Mouse (Mus musculus) embryo, embryonic 11.5 days (tissue): ENCODE measurements around the gene Zfp366.

Source experiments
- DNase-seq: peaks from one replicate; pipeline ENCODE4 v3.0.0-alpha.2; 2012; ENCODE audit warnings: low read depth, low spot score

Gene Zfp366

DNA sequence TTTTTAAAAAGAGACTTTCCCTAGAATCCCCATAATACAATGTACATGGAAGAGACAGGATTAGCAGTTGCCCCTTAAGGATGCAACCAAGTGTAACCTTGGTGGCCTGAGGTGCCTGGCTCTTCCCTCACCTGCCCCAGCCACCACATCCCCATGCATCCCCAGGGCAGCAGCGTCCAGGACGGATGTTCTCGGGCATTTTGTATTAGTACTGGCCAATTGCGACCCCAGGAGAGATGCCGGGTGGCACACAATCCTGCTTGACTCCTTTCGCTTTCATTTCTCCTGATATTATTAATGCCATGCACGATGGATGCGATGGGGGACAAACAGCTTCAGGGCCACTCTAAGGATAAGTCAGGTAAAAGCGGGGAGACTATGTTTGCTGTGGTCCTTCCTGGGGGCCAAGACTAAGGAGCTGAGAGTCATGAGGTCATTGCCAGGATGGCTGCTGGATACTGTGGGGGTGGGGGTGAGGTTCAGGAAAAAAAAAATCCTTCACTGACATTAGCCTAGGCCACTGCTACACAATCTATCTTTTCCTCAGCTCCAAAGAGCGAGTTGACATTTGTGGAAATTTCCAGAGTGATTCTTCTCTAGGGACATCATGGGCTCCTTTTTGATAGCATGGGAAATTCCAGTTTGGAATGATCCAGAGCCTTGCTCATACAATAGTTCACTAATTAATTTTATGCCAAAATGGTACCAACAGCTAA, 1.7 kb downstream of the Zfp366 start:
- no peak for DNase-seq

DNA sequence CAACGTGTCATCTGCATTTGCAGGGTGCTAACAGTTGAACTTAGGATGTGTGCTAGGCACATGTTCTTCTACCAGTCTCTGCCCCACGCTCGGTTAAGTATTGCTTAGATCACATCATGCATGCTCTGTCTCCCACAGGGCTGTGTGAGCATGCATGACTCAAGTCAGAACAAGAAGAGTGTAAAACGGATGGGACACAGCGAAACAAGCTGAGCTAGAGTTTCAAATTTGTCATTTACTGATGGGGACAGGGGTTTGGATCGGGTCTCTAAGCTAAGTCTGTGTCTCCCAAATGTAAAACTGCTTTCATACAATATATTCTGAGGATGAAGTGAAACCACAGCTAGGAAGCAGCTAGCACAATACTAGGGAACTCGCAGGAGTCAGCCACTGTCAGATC, 2.2 kb downstream of the Zfp366 start:
- DNase-seq, result no peak

GRCm38 (mm10) chr13:99187456-99187855, 2.8 kb downstream of the Zfp366 start:
- DNase-seq, result no peak

- no peak for DNase-seq
Observed at GRCm38 (mm10) chr13:99188625-99189024, 4.0 kb downstream of the Zfp366 start.

DNA sequence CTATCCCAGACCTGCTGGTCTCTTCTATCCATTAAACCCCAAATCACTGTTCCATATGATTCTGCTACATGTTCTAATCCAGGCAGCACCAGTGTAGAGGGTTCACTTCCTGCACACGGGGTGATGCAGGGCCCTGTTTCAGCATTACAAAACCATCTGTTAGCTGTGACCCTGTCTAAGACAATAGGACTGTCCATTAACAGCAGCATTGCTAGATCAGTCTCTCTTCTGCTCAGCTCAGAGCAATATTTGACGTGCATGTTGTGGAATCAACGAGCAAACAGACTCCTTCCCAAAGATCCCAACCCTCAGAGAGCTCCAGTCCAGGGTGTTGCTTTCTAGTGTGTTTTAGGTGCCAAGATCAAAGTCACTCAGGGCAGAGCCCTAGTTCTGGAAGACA, 5.0 kb downstream of the Zfp366 start:
- DNase-seq, result no peak

DNA sequence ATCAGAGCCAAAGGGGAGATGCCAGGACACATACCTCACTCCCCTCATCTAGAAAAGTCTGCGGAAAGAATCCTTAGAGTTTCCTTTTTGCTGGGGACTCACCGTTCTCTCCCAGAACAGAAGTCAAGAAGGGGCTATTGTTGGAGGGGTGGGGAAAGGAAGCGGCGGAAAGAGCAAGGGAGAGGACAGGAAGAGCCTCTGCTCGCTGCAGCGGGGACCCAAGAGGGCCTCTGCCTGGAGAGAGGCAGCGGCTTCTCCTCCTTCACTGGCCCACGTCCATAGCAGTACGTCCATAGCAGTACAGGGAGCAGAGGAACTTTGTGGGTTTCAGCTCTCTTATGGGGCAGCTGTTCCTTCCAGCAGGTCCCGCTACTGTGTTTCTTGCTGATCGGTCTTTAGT, 5.8 kb downstream of the Zfp366 start:
- no peak for DNase-seq

GRCm38 (mm10) chr13:99191063-99191462, 6.4 kb downstream of the Zfp366 start:
- no peak for DNase-seq

DNA sequence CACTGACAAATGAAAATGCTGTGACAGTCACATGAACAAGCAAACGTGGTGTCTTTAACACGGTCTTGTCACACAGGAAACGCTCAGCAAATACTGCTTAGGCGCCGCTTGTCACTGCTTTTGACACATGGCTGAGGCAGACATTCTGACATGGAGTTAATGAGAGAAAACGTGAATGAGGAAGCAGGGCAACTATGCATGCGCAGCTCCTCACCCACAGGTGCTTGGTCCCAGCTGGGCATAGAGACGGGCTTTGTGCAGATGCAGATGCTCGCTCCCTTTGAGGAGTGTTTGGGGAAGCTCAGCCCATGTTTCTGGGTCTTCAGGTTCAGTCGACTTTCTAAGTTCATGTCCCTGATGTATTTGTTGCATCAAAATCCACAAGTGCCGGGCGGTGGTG, 11.7 kb downstream of the Zfp366 start:
- DNase-seq, result no peak

GRCm38 (mm10) chr13:99196865-99197264, 12.2 kb downstream of the Zfp366 start:
- DNase-seq, result no peak

GRCm38 (mm10) chr13:99201647-99202574, 17.3 kb downstream of the Zfp366 start:
- no peak for DNase-seq

- no peak for DNase-seq
Observed at GRCm38 (mm10) chr13:99207214-99207613, 22.6 kb downstream of the Zfp366 start.

DNA sequence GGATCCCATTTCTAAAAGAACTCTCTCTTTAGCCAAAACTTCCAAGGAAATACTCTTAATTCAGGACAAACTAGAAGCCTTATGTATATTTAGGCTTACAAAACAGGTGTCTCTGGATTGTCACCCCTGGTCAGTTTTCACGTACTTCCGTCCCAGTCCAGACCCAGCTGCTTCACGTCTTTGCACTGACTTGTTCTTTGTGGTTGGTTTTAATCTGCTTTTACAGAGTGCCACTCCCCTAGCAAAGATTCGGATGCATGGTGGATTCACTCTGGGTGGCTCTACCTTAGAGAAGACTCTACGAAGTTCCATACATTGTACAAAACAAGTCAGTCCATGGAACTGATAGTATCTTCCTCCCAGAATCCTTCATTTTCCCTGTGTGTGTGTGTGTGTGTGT, 25.2 kb downstream of the Zfp366 start:
- DNase-seq, result no peak

GRCm38 (mm10) chr13:99210837-99211236, 26.2 kb downstream of the Zfp366 start:
- no peak for DNase-seq

DNA sequence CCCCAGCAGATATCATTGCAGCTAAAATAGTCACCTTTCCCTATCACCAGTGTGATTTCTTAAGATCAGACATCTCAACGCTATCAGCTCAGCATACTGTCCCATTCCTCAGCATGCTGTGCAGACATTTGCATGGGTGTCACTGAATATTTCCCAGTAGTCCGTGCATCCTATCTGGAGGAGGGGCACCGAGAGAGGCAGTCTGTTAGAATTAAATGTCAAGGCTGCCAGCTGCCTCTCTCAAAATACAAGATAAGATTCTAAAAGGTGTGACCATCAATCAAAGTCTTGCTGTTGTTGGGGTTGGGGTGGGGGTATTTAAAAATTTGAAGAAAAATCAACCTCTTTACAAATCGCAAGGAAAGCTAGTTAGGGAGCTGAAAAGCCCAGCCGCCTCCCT, 28.4 kb downstream of the Zfp366 start:
- no peak for DNase-seq

GRCm38 (mm10) chr13:99216005-99216404, 31.4 kb downstream of the Zfp366 start:
- DNase-seq, result no peak

DNA sequence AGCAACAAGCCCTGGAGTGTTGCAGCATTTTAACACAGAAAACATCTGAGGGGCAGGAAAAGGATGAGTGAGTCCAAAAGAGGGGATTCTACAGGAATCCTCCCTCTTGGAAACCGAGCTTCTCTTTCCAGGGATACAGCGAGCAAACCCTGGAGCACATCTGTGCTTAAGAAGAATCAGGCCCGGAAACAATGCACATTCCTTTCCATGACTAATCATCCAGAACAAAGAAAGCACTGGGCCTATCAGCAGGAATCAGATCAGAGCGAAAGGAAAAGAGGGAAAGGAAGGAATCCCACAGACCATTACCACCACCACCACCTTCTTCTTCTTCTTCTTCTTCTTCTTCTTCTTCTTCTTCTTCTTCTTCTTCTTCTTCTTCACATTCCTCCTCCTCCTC, 33.4 kb downstream of the Zfp366 start:
- no peak for DNase-seq

DNA sequence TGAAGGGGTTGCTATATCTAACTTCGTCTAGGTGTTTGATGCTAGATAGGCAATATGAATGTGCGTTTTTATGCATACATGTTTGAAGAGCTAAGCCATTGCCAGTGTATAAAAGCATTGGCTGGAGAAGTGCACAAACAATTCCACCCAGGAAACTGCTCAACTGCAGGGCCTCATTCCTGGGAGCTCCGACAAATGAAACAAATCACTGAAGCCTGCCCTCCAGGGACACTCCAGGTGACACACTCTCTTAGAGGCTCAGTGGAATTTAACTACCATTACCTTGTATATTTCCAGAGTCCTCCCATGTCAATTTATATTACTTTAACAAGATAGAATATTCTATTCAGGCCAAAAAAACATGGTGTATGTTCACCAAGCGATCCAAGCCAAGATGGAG, 35.0 kb downstream of the Zfp366 start:
- DNase-seq, result no peak

GRCm38 (mm10) chr13:99221996-99222395, 37.4 kb downstream of the Zfp366 start:
- no peak for DNase-seq

- no peak for DNase-seq
Observed at GRCm38 (mm10) chr13:99222476-99222875, 37.9 kb downstream of the Zfp366 start.

GRCm38 (mm10) chr13:99223321-99223884, 38.8 kb downstream of the Zfp366 start:
- no peak for DNase-seq

- no peak for DNase-seq
Observed at GRCm38 (mm10) chr13:99223917-99224316, 39.3 kb downstream of the Zfp366 start.

DNA sequence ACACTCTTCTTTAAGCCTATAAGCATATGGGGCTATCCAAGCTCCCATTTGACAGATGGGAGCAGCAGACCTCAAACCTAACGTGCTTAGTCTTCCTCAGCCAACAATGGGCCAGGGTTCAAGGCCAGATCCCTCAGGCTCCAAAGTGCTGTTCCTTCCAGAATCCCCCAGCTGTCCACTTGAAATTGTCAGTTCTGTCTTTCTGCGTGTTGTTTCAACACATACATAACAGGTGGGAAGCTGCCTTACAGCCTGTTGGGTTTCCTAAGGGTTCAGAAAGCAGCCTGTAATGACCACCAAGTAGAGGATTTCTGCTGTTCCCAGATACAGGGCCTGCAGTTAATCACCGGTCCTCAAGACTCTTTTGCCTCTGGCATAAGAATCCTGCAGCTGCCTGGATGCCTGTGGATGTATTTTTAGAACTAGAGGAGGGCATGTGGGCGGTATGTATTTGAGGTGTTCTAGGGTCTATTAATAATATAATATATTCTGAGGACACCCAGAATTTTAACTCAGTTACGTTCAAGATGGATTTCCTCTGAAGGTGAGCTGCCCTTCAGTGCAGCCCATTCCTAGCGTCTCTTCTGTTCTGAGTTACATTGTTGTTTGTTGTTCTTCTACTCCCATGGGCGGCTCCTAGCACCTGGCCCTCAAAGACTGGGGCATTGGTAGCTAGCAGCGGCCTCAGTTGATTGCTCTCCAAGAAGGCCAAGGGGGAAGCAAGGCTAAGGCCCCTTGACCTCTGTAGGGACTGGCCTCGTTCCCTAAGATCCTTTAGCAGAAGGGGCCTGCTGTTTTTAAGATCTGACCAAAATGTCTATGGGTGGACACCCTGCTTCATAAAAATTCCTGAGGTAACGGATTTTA, 41.0 kb downstream of the Zfp366 start:
- no peak for DNase-seq
